Mouse (Mus musculus): ENCODE measurements around the gene Fcho2. TPM values are rescaled to one million over a fixed set of nuclear protein-coding genes. Genes with fewer than 3 reads are reported as not detected.
"Not testable (repeated sequence)": the region's sequence is repeated elsewhere in the genome, so short reads cannot be mapped to it uniquely, and the experiment has no call there.

The Fcho2 gene
- polyA plus RNA-seq, 1 experiment from 2014 or later = 25.4 TPM

GRCm38 (mm10) chr13:98817766-98818165, 2.5 kb upstream of the Fcho2 start:
- Histone ChIP-seq H3K4me1 (peaks cover 24% of the 10 kb centered on the region), H3K27ac (no peak overlapping the region), H3K4me3 (no peak overlapping the region), H3K9me3 (no peaks in the 10 kb centered on the region), H3K27me3 (ENCODE audit: poor library complexity, severe bottlenecking) (no peaks in the 10 kb centered on the region), H3K36me3 (replicated peaks) (no peaks in the 10 kb centered on the region)
- 69% methylated on average over 4 of the region's 4 CpGs for WGBS
- DNase-seq (ENCODE audit: extremely low spot score, low spot score) = peak; percentile 5

- H3K4me1 ChIP-seq = peaks cover 29% of the 10 kb centered on the region
- DNase-seq (ENCODE audit: extremely low spot score, low spot score) = peak; percentile 5
- H3K4me3 ChIP-seq; H3K27me3 ChIP-seq (ENCODE audit: poor library complexity, severe bottlenecking); H3K27ac ChIP-seq; H3K9me3 ChIP-seq; H3K36me3 ChIP-seq (replicated peaks): not testable (repeated sequence)
- WGBS = 86% methylated on average over 4 of the region's 4 CpGs
These were observed 1.9 kb upstream of the Fcho2 start for GRCm38 (mm10) chr13:98816981-98817660.

- DNase-seq (ENCODE audit: extremely low spot score, low spot score) = peak; percentile 14
- no peaks in the 10 kb centered on the region for H3K27me3 ChIP-seq (ENCODE audit: poor library complexity, severe bottlenecking)
- 86% methylated on average over 9 of the region's 9 CpGs for WGBS
- no peaks in the 10 kb centered on the region; the same call in 1 of the 2 replicates for H3K36me3 ChIP-seq (replicated peaks)
- no peaks in the 10 kb centered on the region for H3K9me3 ChIP-seq
- H3K4me3 ChIP-seq = no peak overlapping the region
- no peak overlapping the region for H3K27ac ChIP-seq
- peaks cover 29% of the 10 kb centered on the region for H3K4me1 ChIP-seq
These were observed 1.3 kb upstream of the Fcho2 start for GRCm38 (mm10) chr13:98816571-98816970.

- Histone ChIP-seq H3K36me3 (replicated peaks) (no peaks in the 10 kb centered on the region; the same call in 1 of the 2 replicates), H3K4me3 (peak overlapping the region; percentile 91), H3K27ac (peak overlapping the region; percentile 98), H3K27me3 (ENCODE audit: poor library complexity, severe bottlenecking) (no peaks in the 10 kb centered on the region), H3K4me1 (peaks cover 29% of the 10 kb centered on the region), H3K9me3 (no peaks in the 10 kb centered on the region)
- WGBS = under 1% methylated on average over 68 of the region's 81 CpGs
- peak; percentile 64 for DNase-seq (ENCODE audit: extremely low spot score, low spot score)
These were observed 791 bp downstream of the Fcho2 start for GRCm38 (mm10) chr13:98814275-98815040.

- DNase-seq (ENCODE audit: extremely low spot score, low spot score) = no peak
- H3K4me1 ChIP-seq = peaks cover 29% of the 10 kb centered on the region
- H3K9me3 ChIP-seq = no peaks in the 10 kb centered on the region
- no peaks in the 10 kb centered on the region; the same call in 1 of the 2 replicates for H3K36me3 ChIP-seq (replicated peaks)
- H3K27me3 ChIP-seq (ENCODE audit: poor library complexity, severe bottlenecking) = no peaks in the 10 kb centered on the region
- 40% methylated on average over 12 of the region's 12 CpGs for WGBS
- peak overlapping the region; percentile 91 for H3K4me3 ChIP-seq
- peak overlapping the region; percentile 98 for H3K27ac ChIP-seq
These were observed 1.5 kb downstream of the Fcho2 start for GRCm38 (mm10) chr13:98813596-98814274.

GRCm38 (mm10) chr13:98813167-98813566, 2.1 kb downstream of the Fcho2 start:
- Histone ChIP-seq H3K9me3 (no peaks in the 10 kb centered on the region), H3K4me3 (peak overlapping the region; percentile 91; the same call in 1 of the 2 replicates), H3K36me3 (replicated peaks) (peaks cover 3% of the 10 kb centered on the region), H3K27ac (no peak overlapping the region), H3K4me1 (peaks cover 29% of the 10 kb centered on the region), H3K27me3 (ENCODE audit: poor library complexity, severe bottlenecking) (no peaks in the 10 kb centered on the region)
- DNase-seq (ENCODE audit: extremely low spot score, low spot score) = no peak
- WGBS = 80% methylated on average over 2 of the region's 2 CpGs

GRCm38 (mm10) chr13:98812285-98812684, 3.0 kb downstream of the Fcho2 start:
- Histone ChIP-seq H3K27me3 (ENCODE audit: poor library complexity, severe bottlenecking) (no peaks in the 10 kb centered on the region), H3K4me1 (peaks cover 29% of the 10 kb centered on the region), H3K27ac (no peak overlapping the region), H3K4me3 (no peak overlapping the region), H3K9me3 (no peaks in the 10 kb centered on the region), H3K36me3 (replicated peaks) (peaks cover 4% of the 10 kb centered on the region)
- 82% methylated on average over 4 of the region's 4 CpGs for WGBS
- no peak for DNase-seq (ENCODE audit: extremely low spot score, low spot score)

- Histone ChIP-seq H3K27ac (no peak overlapping the region), H3K9me3 (no peaks in the 10 kb centered on the region), H3K4me3 (no peak overlapping the region), H3K36me3 (replicated peaks) (peaks cover 11% of the 10 kb centered on the region), H3K27me3 (ENCODE audit: poor library complexity, severe bottlenecking) (no peaks in the 10 kb centered on the region), H3K4me1 (peaks cover 16% of the 10 kb centered on the region)
- no peak for DNase-seq (ENCODE audit: extremely low spot score, low spot score)
- 86% methylated on average over 6 of the region's 6 CpGs for WGBS
These were observed 5.1 kb downstream of the Fcho2 start for GRCm38 (mm10) chr13:98810143-98810542.

GRCm38 (mm10) chr13:98809087-98809486, 6.2 kb downstream of the Fcho2 start:
- H3K36me3 ChIP-seq (replicated peaks) = peaks cover 21% of the 10 kb centered on the region
- no peaks in the 10 kb centered on the region for H3K27me3 ChIP-seq (ENCODE audit: poor library complexity, severe bottlenecking)
- 89% methylated on average over 1 of the region's 1 CpGs for WGBS
- H3K4me1 ChIP-seq = peaks cover 16% of the 10 kb centered on the region
- no peak overlapping the region for H3K27ac ChIP-seq
- H3K4me3 ChIP-seq = no peak overlapping the region
- no peaks in the 10 kb centered on the region for H3K9me3 ChIP-seq
- no peak for DNase-seq (ENCODE audit: extremely low spot score, low spot score)

- no peak overlapping the region for H3K4me3 ChIP-seq
- 97% methylated on average over 1 of the region's 1 CpGs for WGBS
- no peaks in the 10 kb centered on the region for H3K27me3 ChIP-seq (ENCODE audit: poor library complexity, severe bottlenecking)
- H3K36me3 ChIP-seq (replicated peaks) = peaks cover 65% of the 10 kb centered on the region
- H3K9me3 ChIP-seq = peaks cover 10% of the 10 kb centered on the region; the same call in 1 of the 2 replicates
- no peak for DNase-seq (ENCODE audit: extremely low spot score, low spot score)
- no peaks in the 10 kb centered on the region for H3K4me1 ChIP-seq
- H3K27ac ChIP-seq = no peak overlapping the region
These were observed 10.8 kb downstream of the Fcho2 start for GRCm38 (mm10) chr13:98804480-98804879.

- peaks cover 72% of the 10 kb centered on the region for H3K36me3 ChIP-seq (replicated peaks)
- 91% methylated on average over 4 of the region's 4 CpGs for WGBS
- DNase-seq (ENCODE audit: extremely low spot score, low spot score) = no peak
These were observed 11.6 kb downstream of the Fcho2 start for GRCm38 (mm10) chr13:98803699-98804098.

GRCm38 (mm10) chr13:98802957-98803356, 12.3 kb downstream of the Fcho2 start:
- peaks cover 73% of the 10 kb centered on the region for H3K36me3 ChIP-seq (replicated peaks)
- 94% methylated on average over 3 of the region's 3 CpGs for WGBS
- H3K4me1 ChIP-seq = no peaks in the 10 kb centered on the region
- no peak for DNase-seq (ENCODE audit: extremely low spot score, low spot score)
- no peaks in the 10 kb centered on the region for H3K27me3 ChIP-seq (ENCODE audit: poor library complexity, severe bottlenecking)
- H3K4me3 ChIP-seq = no peak overlapping the region
- no peak overlapping the region for H3K27ac ChIP-seq
- peaks cover 10% of the 10 kb centered on the region; the same call in 1 of the 2 replicates for H3K9me3 ChIP-seq

More at GRCm38 (mm10) chr13:98803699-98804098, 11.6 kb downstream of the Fcho2 start:
- H3K27ac ChIP-seq = no peak overlapping the region
- H3K9me3 ChIP-seq = peaks cover 10% of the 10 kb centered on the region; the same call in 1 of the 2 replicates
- H3K27me3 ChIP-seq (ENCODE audit: poor library complexity, severe bottlenecking) = no peaks in the 10 kb centered on the region
- H3K4me1 ChIP-seq = no peaks in the 10 kb centered on the region
- H3K4me3 ChIP-seq = no peak overlapping the region
